Mouse (Mus musculus): ENCODE measurements around the gene Nomo1. TPM values are rescaled to one million over a fixed set of nuclear protein-coding genes. Genes with fewer than 3 reads are reported as not detected.

Gene Nomo1
- polyA plus RNA-seq, 1 experiment: 98.0 TPM

DNA sequence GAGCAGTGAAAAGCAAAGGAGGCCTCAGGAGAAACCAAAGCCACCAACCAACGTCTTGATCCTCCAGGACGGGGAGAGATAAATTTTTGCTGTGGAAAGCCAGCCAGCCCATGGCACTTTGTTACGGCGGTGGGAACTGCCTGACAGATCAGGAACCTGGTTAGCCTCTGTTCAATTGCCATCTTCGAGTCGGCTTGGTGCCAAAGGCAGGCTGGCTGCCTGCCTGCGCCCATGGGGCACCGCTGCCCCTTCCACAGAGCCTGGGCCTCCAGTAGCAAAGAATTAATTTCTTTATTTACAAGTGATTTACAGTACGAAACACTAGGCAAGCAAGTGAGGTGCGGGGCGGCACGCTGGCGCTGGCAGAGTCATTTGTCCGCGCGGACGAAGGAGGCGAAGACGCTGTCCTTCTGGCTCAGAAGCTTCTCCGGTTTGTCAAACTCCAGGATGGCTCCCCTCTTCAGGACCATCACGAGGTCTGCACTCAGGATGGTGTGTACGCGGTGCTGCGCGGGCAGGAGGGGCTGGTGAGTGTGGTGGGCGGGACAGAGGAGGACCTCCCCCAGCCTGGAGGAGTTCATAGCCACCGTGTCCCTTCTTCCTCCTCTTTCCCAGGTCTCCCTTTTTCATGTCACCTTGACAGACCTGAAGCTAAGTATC is 70.9 kb downstream of the Nomo1 start:
- peak; percentile 73 to 78 for DNase-seq
- 28% methylated on average over 27 of the region's 27 CpGs for WGBS

DNA sequence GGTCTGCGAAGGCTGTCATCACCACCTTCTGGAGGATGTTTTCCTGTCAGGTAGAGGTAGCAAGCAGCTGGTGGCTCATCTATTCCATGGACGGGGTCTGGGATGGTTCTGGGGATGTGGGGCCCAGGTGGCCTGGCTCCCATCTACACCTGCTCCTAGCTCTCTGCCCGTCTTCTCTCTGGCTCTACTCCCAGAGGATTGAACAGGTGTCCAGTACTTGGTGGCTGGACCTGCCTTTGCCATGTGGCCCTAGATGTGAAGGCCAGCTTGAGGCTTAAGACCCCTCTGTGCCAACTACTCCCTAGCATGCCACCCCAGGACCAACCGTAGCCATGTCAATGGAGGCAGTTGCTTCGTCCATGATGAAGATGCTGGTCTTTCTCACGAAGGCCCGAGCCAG is 72.0 kb downstream of the Nomo1 start:
- Histone ChIP-seq H3K27ac (ENCODE audit: insufficient read depth, low read length) (no peak overlapping the region), H3K4me1 (ENCODE audit: control insufficient read depth, insufficient read depth, low read length) (peaks cover 27% of the 10 kb centered on the region), H3K4me3 (replicated peaks; ENCODE audit: insufficient read depth, low read depth, low read length) (no peak overlapping the region), H3K27me3 (ENCODE audit: control insufficient read depth, insufficient read depth, low read length) (no peaks in the 10 kb centered on the region)
- TF ChIP-seq POLR2A (IDR thresholded peaks at IDR 0.05; ENCODE audit: borderline replicate concordance, insufficient read depth, low read length) (no peak), CTCF (IDR thresholded peaks at IDR 0.05; ENCODE audit: borderline replicate concordance, insufficient read depth, low read depth, low read length) (no peak)
- DNase-seq: peak; percentile 48 to 62
- 52% methylated on average over 7 of the region's 7 CpGs for WGBS

More for the DNA sequence above, 70.9 kb downstream of the Nomo1 start:
- TF ChIP-seq CTCF (IDR thresholded peaks at IDR 0.05; ENCODE audit: borderline replicate concordance, insufficient read depth, low read depth, low read length) (no peak), POLR2A (IDR thresholded peaks at IDR 0.05; ENCODE audit: borderline replicate concordance, insufficient read depth, low read length) (no peak)
- Histone ChIP-seq H3K4me1 (ENCODE audit: control insufficient read depth, insufficient read depth, low read length) (peaks cover 31% of the 10 kb centered on the region), H3K27me3 (ENCODE audit: control insufficient read depth, insufficient read depth, low read length) (no peaks in the 10 kb centered on the region), H3K27ac (ENCODE audit: insufficient read depth, low read length) (no peak overlapping the region), H3K4me3 (replicated peaks; ENCODE audit: insufficient read depth, low read depth, low read length) (no peak overlapping the region)

DNA sequence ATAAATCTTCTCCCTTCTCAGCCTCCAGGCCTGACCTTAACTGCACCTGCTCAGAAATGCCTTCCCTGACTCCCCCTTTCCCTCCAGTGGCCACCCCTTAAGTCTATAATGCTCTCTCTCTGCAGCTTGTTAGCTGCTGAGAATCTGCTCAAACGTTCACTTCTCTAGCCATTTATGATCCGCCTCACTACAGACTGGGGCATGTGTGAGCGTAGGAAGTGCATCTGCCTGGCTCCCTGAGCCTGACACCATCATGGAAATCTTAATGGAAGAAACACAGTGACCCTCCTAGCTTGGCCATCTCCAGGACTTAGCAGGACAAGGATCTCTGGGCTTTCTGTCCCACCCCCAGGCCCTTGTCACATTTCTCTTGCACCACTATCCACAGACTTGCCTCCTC is 76.6 kb downstream of the Nomo1 start:
- TF ChIP-seq POLR2A (IDR thresholded peaks at IDR 0.05; ENCODE audit: borderline replicate concordance, insufficient read depth, low read length) (no peak), CTCF (IDR thresholded peaks at IDR 0.05; ENCODE audit: borderline replicate concordance, insufficient read depth, low read depth, low read length) (no peak)

DNA sequence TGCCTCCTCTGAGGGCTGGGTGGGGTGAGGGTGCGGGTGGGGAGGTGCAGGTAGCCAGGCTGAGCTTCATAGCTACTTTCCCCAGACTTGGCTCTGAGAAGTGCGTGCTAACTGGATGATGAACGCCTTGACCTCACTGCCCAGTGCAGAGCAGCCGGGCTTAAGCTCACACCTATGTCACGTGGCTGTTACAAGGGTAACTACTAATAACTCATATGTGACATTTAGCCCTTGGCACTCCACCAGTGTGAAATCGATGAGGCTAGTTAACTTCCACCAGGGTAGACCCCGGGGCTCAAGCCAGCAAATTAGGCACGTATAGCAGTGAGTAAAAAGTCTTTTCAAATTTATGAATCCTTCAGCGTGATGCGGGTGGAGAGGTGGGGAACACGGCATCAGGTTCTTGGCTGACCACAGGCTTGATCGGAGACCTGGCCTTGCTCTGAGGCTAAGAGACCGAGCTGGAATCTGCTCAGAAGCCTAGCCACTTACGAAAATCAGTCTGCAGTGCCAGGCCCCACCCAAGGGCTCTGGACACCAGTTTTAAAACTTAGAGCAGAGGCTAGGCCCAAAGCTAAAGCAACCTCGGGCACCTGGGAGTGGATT is 77.8 kb downstream of the Nomo1 start:
- H3K4me3 ChIP-seq (replicated peaks; ENCODE audit: insufficient read depth, low read depth, low read length): no peak overlapping the region
- 70% methylated on average over 15 of the region's 15 CpGs for WGBS
- TF ChIP-seq CTCF (IDR thresholded peaks at IDR 0.05; ENCODE audit: borderline replicate concordance, insufficient read depth, low read depth, low read length) (no peak), POLR2A (IDR thresholded peaks at IDR 0.05; ENCODE audit: borderline replicate concordance, insufficient read depth, low read length) (no peak)
- no peak for DNase-seq
- no peak overlapping the region for H3K27ac ChIP-seq (ENCODE audit: insufficient read depth, low read length)
- peaks cover 18% of the 10 kb centered on the region for H3K4me1 ChIP-seq (ENCODE audit: control insufficient read depth, insufficient read depth, low read length)
- no peaks in the 10 kb centered on the region for H3K27me3 ChIP-seq (ENCODE audit: control insufficient read depth, insufficient read depth, low read length)

More for the DNA sequence above, 76.6 kb downstream of the Nomo1 start:
- no peak for DNase-seq
- Histone ChIP-seq H3K4me3 (replicated peaks; ENCODE audit: insufficient read depth, low read depth, low read length) (no peak overlapping the region), H3K4me1 (ENCODE audit: control insufficient read depth, insufficient read depth, low read length) (peaks cover 26% of the 10 kb centered on the region), H3K27ac (ENCODE audit: insufficient read depth, low read length) (no peak overlapping the region), H3K27me3 (ENCODE audit: control insufficient read depth, insufficient read depth, low read length) (no peaks in the 10 kb centered on the region)
- 78% methylated on average over 3 of the region's 3 CpGs for WGBS

- peaks cover 18% of the 10 kb centered on the region for H3K4me1 ChIP-seq (ENCODE audit: control insufficient read depth, insufficient read depth, low read length)
- H3K27me3 ChIP-seq (ENCODE audit: control insufficient read depth, insufficient read depth, low read length): no peaks in the 10 kb centered on the region
- 73% methylated on average over 6 of the region's 6 CpGs for WGBS
- no peak for TF ChIP-seq POLR2A (IDR thresholded peaks at IDR 0.05; ENCODE audit: borderline replicate concordance, insufficient read depth, low read length)
- no peak overlapping the region for H3K27ac ChIP-seq (ENCODE audit: insufficient read depth, low read length)
- DNase-seq: no peak
- no peak overlapping the region for H3K4me3 ChIP-seq (replicated peaks; ENCODE audit: insufficient read depth, low read depth, low read length)
These were observed 78.4 kb downstream of the Nomo1 start for GRCm38 (mm10) chr7:46111938-46112337.

DNA sequence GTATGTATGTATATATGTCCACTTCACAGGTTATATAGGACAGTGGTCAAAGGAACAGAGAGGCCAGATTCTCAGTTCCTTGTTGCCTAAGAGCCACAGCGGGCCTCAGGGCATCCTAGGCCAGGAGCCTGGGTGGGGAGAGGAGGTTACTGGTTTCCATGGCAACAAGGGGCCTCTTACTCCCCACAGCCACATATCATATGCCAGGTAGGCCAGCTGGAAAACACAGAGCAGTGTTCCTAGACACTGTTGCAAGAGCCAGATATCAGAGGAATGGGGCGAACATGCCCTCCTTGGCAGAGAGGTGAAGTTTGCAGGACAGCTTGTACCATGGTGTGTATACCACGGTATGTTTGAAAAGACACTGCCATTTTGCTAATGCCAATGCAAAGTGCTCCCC is 79.9 kb downstream of the Nomo1 start:
- TF ChIP-seq CTCF (IDR thresholded peaks at IDR 0.05; ENCODE audit: borderline replicate concordance, insufficient read depth, low read depth, low read length): no peak
- no peak for TF ChIP-seq POLR2A (IDR thresholded peaks at IDR 0.05; ENCODE audit: borderline replicate concordance, insufficient read depth, low read length)
- Histone ChIP-seq H3K27ac (ENCODE audit: insufficient read depth, low read length) (no peak overlapping the region), H3K4me1 (ENCODE audit: control insufficient read depth, insufficient read depth, low read length) (peaks cover 18% of the 10 kb centered on the region), H3K27me3 (ENCODE audit: control insufficient read depth, insufficient read depth, low read length) (no peaks in the 10 kb centered on the region), H3K4me3 (replicated peaks; ENCODE audit: insufficient read depth, low read depth, low read length) (no peak overlapping the region)
- peak; percentile 45 to 71 for DNase-seq
- 6% methylated on average over 3 of the region's 3 CpGs for WGBS

DNA sequence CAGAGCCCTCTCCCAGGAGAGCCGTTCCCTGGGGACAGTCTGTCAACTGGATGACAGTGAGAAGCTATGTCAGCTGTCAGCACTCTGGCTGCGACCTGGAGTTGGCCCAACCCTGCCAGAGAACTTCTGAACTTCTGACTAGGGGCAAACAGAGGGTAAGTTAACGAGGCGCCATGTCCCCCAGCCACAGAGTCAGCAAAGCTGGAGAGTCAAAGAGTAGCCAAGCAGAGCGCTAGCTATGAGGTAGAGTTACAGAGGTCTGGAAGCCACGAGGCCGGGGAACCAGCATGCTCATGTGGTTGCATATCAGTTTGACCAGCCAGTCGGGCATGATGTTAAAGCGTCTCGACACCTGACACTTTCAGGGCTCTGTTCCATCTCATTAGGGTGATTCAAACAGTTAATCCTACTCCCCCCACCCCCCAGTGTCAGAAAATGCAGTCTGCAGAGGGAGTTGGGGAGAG is 82.7 kb downstream of the Nomo1 start:
- Histone ChIP-seq H3K4me1 (ENCODE audit: control insufficient read depth, insufficient read depth, low read length) (peaks cover 18% of the 10 kb centered on the region), H3K27me3 (ENCODE audit: control insufficient read depth, insufficient read depth, low read length) (no peaks in the 10 kb centered on the region), H3K27ac (ENCODE audit: insufficient read depth, low read length) (no peak overlapping the region), H3K4me3 (replicated peaks; ENCODE audit: insufficient read depth, low read depth, low read length) (no peak overlapping the region)
- no peak for DNase-seq
- 43% methylated on average over 10 of the region's 10 CpGs for WGBS
- no peak for TF ChIP-seq POLR2A (IDR thresholded peaks at IDR 0.05; ENCODE audit: borderline replicate concordance, insufficient read depth, low read length)
- no peak for TF ChIP-seq CTCF (IDR thresholded peaks at IDR 0.05; ENCODE audit: borderline replicate concordance, insufficient read depth, low read depth, low read length)

- no peaks in the 10 kb centered on the region for H3K27me3 ChIP-seq (ENCODE audit: control insufficient read depth, insufficient read depth, low read length)
- DNase-seq: no peak
- no peak overlapping the region for H3K27ac ChIP-seq (ENCODE audit: insufficient read depth, low read length)
- H3K4me1 ChIP-seq (ENCODE audit: control insufficient read depth, insufficient read depth, low read length): peaks cover 18% of the 10 kb centered on the region
- TF ChIP-seq CTCF (IDR thresholded peaks at IDR 0.05; ENCODE audit: borderline replicate concordance, insufficient read depth, low read depth, low read length) (no peak), POLR2A (IDR thresholded peaks at IDR 0.05; ENCODE audit: borderline replicate concordance, insufficient read depth, low read length) (no peak)
- no peak overlapping the region for H3K4me3 ChIP-seq (replicated peaks; ENCODE audit: insufficient read depth, low read depth, low read length)
- WGBS: 85% methylated on average over 16 of the region's 16 CpGs
These were observed 83.5 kb downstream of the Nomo1 start for GRCm38 (mm10) chr7:46117035-46117434.
